Mouse (Mus musculus): Measurements from ENCODE around the gene Scn8a. TPM values are rescaled to one million over a fixed set of nuclear protein-coding genes. Genes with fewer than 3 reads are reported as not detected.

Gene Scn8a
- polyA plus RNA-seq, 1 experiment from 2014 or later: 2.1 TPM

DNA sequence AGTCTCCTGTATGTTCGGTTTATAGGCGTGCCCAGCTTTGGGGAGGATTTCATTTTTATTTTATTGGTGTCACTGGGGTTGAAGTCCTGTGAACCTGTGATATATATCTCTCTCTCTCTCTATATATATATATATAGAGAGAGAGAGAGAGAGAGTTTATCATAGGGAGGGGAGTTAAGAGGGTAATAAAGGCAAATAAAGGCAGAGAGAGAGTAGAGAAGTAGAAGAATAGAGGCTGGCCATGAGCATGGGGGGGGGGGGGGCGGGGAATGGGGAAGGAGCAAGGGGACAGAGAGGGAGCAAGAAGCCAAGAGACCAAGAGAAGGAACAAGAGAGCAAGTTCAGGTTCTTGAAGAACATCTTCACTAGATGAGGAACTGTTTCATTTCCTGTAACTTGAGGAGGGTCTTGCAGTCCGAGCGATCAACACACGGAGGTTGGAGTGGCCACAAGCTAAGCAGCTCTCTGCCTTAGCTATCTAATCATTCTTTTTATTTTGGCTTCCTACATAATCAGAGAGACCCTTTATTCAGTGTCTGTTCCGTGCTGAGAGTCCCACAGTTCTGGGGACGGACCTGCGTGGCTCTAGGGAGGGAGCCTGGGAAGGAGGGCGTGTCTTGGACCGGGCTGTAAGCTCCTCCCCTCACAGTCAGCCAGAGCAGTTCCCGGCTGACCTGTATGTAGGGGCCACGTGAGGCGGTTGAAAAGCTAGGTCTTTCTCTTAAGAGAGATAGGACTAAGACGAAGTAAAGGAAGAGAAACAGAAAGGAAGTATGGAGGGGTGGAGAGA, 136.8 kb downstream of the Scn8a start:
- ATAC-seq: peak; percentile 97
- no peaks in the 10 kb centered on the region for H3K9me3 ChIP-seq
- peak overlapping the region; percentile 41 for H3K4me3 ChIP-seq (replicated peaks)
- WGBS: 10% methylated on average over 14 of the region's 15 CpGs
- peaks cover 10% of the 10 kb centered on the region for H3K4me1 ChIP-seq (replicated peaks)
- peak overlapping the region; percentile 18; the same call in 1 of the 2 replicates for H3K9ac ChIP-seq
- peak overlapping the region; percentile 65 for H3K4me2 ChIP-seq (replicated peaks)
- no peaks in the 10 kb centered on the region for H3K36me3 ChIP-seq
- H3K27me3 ChIP-seq (replicated peaks): no peaks in the 10 kb centered on the region
- H3K27ac ChIP-seq: no peak overlapping the region

DNA sequence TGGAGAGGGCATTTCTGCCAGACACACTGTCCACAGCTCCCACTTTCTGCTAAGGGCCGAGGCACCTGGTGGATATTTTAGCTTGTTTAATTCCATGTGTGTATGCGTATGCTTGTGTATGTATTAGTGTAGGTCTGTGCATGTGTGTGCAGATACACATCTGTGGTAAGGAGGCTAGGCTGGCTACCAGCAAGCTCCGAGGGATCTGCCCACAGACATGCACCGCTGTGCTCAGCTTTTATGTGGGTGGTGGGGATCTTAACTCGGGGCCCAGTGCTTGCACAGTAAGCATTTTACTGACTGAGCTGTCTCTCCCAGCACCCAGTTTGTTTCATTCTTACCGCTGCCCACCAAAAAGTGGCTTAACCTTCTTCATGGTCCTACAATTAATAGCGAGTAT, 137.6 kb downstream of the Scn8a start:
- H3K9ac ChIP-seq: no peak overlapping the region
- no peak overlapping the region for H3K27ac ChIP-seq
- peak overlapping the region; percentile 65 for H3K4me2 ChIP-seq (replicated peaks)
- no peaks in the 10 kb centered on the region for H3K9me3 ChIP-seq
- peaks cover 10% of the 10 kb centered on the region for H3K4me1 ChIP-seq (replicated peaks)
- H3K36me3 ChIP-seq: no peaks in the 10 kb centered on the region
- ATAC-seq: no peak
- WGBS: 71% methylated on average over 7 of the region's 7 CpGs
- no peaks in the 10 kb centered on the region for H3K27me3 ChIP-seq (replicated peaks)
- no peak overlapping the region for H3K4me3 ChIP-seq (replicated peaks)

DNA sequence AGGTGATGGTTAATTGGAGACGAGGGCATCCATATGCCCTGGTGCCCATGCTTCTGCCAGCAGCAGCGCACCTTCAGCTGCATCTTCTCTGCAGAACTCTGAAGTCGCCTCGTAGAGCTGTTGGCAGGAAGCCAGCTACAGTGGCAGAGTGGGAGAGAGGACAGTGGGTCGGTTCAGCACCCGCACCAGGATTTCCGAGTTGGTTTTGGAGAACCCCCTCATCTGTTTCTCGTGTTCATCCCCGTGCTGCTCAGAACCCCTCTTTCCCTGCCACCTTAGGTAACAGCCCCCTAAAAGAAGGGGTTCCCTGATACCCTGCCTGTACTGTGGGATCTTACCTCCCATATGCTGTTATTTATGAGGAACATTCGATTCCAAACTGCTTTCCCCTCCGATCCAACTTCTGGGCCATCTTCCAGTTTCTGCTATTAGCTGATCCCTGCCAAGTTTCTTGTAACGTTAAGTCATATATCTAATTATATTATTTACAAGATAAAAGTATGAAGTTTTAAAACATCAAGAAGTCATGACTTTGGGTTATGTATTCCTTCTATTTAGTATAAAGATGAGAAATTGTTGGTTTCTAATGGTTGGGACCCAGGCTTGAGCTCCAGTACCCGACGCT, 138.8 kb downstream of the Scn8a start:
- H3K4me2 ChIP-seq (replicated peaks): no peak overlapping the region

DNA sequence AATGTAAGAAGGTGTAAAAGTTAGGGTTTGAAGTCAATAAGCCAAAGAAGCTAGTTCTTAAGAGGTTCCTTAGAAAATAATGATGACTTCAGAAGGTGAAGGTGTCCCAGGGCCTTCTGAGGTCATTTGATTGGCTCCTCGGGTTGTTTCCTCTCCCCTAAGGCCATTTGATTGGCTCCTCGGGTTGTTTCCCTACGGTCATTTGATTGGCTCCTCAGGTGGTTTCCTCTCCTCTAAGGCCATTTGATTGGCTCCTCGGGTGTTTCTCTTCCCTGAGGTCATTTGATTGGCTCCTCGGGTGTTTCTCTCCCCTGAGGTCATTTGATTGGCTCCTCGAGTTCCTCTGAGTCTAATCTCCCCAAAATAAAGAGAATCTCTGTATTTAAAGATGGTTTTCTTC, 141.7 kb downstream of the Scn8a start:
- H3K4me3 ChIP-seq (replicated peaks): no peak overlapping the region
- H3K27ac ChIP-seq: no peak overlapping the region
- no peak overlapping the region for H3K9ac ChIP-seq
- no peak for ATAC-seq
- H3K9me3 ChIP-seq: no peaks in the 10 kb centered on the region
- no peaks in the 10 kb centered on the region for H3K36me3 ChIP-seq
- H3K27me3 ChIP-seq (replicated peaks): no peaks in the 10 kb centered on the region
- H3K4me1 ChIP-seq (replicated peaks): peaks cover 10% of the 10 kb centered on the region
- WGBS: 88% methylated on average over 6 of the region's 6 CpGs
- no peak overlapping the region for H3K4me2 ChIP-seq (replicated peaks)

More for the DNA sequence above, 138.8 kb downstream of the Scn8a start:
- ATAC-seq: no peak
- Histone ChIP-seq H3K4me1 (replicated peaks) (peaks cover 10% of the 10 kb centered on the region), H3K9ac (no peak overlapping the region), H3K36me3 (no peaks in the 10 kb centered on the region), H3K27me3 (replicated peaks) (no peaks in the 10 kb centered on the region), H3K27ac (no peak overlapping the region), H3K9me3 (no peaks in the 10 kb centered on the region), H3K4me3 (replicated peaks) (no peak overlapping the region)
- 60% methylated on average over 14 of the region's 14 CpGs for WGBS

DNA sequence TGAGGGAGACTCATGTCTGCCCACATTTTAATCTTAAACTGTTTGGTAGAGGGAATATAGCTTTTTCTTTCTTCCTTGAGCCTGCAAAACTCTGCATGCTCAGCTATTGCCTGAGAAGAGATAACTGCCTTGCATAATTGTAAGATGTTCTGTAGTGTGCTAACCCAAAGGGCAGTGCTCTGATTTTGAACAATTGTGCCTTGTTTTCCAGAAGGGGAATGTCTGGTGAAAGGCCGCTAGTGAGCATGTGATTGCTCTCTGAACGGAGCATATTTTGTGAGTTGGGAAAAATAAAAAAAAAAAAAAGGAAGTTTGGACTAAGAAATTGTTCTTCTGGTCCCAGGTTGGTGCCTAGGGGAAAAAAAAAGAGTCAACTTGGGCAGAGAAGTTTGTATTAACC, 159.3 kb downstream of the Scn8a start:
- Histone ChIP-seq H3K36me3 (no peaks in the 10 kb centered on the region), H3K9ac (no peak overlapping the region), H3K27me3 (replicated peaks) (0 out of 2 replicates have a peak, but pooled peaks cover 5% of the 10 kb centered on the region), H3K27ac (no peak overlapping the region), H3K4me2 (replicated peaks) (no peak overlapping the region), H3K4me1 (replicated peaks) (no peaks in the 10 kb centered on the region), H3K9me3 (no peaks in the 10 kb centered on the region), H3K4me3 (replicated peaks) (no peak overlapping the region)
- no peak for ATAC-seq
- 55% methylated on average over 2 of the region's 2 CpGs for WGBS

DNA sequence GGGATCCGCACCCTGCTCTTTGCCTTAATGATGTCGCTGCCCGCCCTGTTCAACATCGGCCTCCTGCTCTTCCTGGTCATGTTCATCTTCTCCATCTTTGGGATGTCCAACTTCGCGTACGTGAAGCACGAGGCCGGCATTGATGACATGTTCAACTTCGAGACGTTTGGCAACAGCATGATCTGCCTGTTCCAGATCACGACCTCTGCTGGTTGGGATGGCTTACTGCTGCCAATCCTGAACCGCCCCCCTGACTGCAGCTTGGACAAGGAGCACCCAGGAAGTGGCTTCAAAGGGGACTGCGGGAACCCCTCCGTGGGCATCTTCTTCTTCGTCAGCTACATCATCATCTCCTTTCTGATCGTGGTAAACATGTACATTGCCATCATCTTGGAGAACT, 170.0 kb downstream of the Scn8a start:
- no peak for ATAC-seq
- 54% methylated on average over 17 of the region's 17 CpGs for WGBS
- Histone ChIP-seq H3K9ac (no peak overlapping the region), H3K9me3 (no peaks in the 10 kb centered on the region), H3K27me3 (replicated peaks) (peaks cover 38% of the 10 kb centered on the region), H3K27ac (no peak overlapping the region), H3K4me2 (replicated peaks) (0 out of 2 replicates have a peak overlapping the region, but pooled peaks have one; percentile 25), H3K4me3 (replicated peaks) (no peak overlapping the region), H3K36me3 (no peaks in the 10 kb centered on the region), H3K4me1 (replicated peaks) (no peaks in the 10 kb centered on the region)

DNA sequence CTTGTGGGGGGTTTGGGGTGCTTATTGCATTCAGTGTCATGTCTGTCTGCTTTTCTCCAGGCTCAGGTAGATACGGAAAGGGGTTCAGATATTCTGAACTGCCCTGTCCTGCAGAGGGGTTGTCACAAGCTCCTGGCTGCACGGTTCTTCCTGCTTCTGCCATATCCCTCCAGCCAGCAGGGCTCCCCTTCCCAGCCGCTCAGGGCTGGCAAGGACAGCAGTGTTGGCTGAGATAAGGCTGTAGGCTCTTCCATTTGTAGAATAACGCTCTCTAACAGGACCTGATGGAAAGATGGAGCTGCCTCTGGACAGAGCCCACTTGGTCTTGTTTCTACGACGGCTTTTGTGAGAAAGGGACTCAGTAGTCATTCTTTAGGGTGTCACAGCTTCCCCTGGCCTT, 172.3 kb downstream of the Scn8a start:
- H3K36me3 ChIP-seq: no peaks in the 10 kb centered on the region
- 64% methylated on average over 6 of the region's 6 CpGs for WGBS
- H3K4me2 ChIP-seq (replicated peaks): no peak overlapping the region
- H3K4me3 ChIP-seq (replicated peaks): no peak overlapping the region
- no peak overlapping the region for H3K27ac ChIP-seq
- no peaks in the 10 kb centered on the region for H3K9me3 ChIP-seq
- no peak overlapping the region for H3K9ac ChIP-seq
- peaks cover 61% of the 10 kb centered on the region for H3K27me3 ChIP-seq (replicated peaks)
- peaks cover 12% of the 10 kb centered on the region for H3K4me1 ChIP-seq (replicated peaks)
- ATAC-seq: no peak

DNA sequence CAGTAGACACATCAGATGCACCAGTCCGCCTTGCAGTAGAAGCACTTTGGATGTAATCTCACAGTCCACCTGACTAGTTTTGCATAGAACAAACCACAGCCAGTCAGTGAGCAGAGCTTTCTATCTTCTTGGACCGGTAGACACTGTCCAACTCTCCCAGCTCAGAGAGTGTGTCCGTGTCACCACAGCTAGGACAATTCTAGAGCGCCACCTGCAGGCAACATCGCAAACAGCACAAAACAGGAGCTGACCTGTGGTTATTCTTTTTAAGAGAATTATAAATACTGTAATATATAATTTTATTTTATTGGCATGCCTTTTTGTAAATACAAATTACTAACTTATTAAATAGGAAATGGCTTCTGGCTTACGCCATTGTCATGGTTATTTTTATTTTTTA, 173.0 kb downstream of the Scn8a start:
- Histone ChIP-seq H3K36me3 (no peaks in the 10 kb centered on the region), H3K4me2 (replicated peaks) (no peak overlapping the region), H3K27me3 (replicated peaks) (peaks cover 68% of the 10 kb centered on the region), H3K27ac (no peak overlapping the region), H3K4me3 (replicated peaks) (no peak overlapping the region), H3K4me1 (replicated peaks) (peaks cover 19% of the 10 kb centered on the region), H3K9ac (no peak overlapping the region), H3K9me3 (no peaks in the 10 kb centered on the region)
- WGBS: 25% methylated on average over 6 of the region's 6 CpGs
- ATAC-seq: no peak

DNA sequence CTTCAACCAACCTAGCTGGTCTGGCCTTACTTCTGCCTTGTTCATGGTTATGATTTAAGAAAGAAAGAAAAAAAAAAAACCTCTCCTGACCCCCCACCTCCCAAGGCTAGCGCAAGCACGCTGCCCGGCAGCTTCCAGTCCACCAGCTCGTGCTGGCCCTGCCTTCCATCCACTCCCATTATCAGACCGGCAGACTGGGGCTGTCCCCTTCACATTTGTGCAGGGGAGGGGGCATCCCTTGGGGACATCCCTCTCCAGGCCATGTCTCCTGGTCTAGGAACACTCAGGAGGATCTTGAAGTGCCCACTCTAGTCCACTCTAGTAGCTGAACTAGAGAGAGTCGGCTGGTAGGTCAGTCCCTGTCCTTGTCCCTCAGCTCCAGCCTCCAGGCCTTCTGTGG, 174.9 kb downstream of the Scn8a start:
- Histone ChIP-seq H3K36me3 (no peaks in the 10 kb centered on the region), H3K9me3 (no peaks in the 10 kb centered on the region), H3K27ac (no peak overlapping the region), H3K4me3 (replicated peaks) (no peak overlapping the region), H3K27me3 (replicated peaks) (peaks cover 66% of the 10 kb centered on the region), H3K9ac (no peak overlapping the region), H3K4me2 (replicated peaks) (no peak overlapping the region), H3K4me1 (replicated peaks) (peaks cover 21% of the 10 kb centered on the region)
- no peak for ATAC-seq
- 45% methylated on average over 6 of the region's 6 CpGs for WGBS

DNA sequence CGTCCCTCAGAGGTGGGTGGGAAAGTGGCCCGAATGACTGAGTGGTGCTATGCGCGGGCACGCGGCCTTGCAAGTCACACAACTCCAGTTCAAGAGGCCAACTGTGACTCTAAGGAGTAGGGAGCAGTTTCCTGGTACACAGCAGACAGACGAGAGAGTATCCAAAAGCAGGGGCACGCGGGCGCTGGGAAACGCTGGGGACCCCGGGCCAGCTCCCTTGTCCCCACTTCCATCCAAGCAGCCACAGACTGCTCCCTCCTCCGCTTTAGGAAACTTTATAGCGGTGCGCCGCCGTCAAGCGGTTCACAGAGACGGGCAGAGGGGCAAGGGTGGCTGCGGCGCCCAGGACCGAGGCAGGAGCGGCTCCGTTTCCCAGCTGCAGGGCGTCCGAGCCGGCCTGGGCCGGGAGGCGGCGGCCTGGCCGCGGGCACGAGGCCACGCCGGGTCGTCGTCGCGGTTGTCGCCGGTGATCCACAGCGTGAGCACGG, 176.4 kb downstream of the Scn8a start:
- Histone ChIP-seq H3K27ac (no peak overlapping the region), H3K9me3 (no peaks in the 10 kb centered on the region), H3K4me3 (replicated peaks) (peak overlapping the region; percentile 55), H3K9ac (peak overlapping the region; percentile 52), H3K36me3 (no peaks in the 10 kb centered on the region), H3K4me2 (replicated peaks) (peak overlapping the region; percentile 100), H3K27me3 (replicated peaks) (peaks cover 64% of the 10 kb centered on the region), H3K4me1 (replicated peaks) (peaks cover 21% of the 10 kb centered on the region)
- 2% methylated on average over 43 of the region's 43 CpGs for WGBS
- peak; percentile 44 for ATAC-seq

DNA sequence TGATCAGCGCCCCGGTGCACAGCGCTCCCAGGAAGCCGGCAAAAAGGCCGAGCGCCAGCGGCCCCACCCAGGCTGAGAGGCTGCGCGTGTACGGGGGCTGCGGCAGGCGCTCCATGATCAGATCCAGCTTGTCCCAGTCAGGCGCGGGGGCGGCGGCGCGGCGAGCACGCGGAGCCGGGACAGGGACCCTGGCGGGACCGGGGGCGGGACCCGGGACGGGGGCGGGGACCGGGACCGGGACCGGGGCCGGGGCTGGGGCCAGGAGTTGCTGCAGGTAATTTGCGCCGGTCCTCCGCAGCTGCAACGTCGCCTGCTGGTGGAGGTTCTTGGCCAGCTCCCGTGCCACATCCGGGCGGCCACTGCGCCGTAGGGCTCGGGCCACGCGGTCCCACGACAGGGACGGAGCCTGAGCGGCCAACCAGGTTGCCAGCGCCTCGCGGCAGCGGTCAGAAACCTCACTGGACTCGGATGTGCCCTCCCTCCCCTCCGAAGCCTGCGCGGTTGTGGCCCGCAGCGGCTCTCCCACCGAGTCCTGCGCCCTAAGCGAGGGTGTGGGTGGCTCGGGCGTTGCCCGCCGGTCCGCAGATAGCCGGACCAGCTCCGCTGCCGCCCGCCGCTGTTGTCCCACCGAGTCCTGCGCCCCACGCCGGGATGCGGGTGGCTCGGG, 177.0 kb downstream of the Scn8a start:
- peak; percentile 67 for ATAC-seq
- Histone ChIP-seq H3K27me3 (replicated peaks) (peaks cover 64% of the 10 kb centered on the region), H3K9ac (peak overlapping the region; percentile 52), H3K4me1 (replicated peaks) (peaks cover 21% of the 10 kb centered on the region), H3K4me2 (replicated peaks) (peak overlapping the region; percentile 100), H3K27ac (no peak overlapping the region), H3K9me3 (no peaks in the 10 kb centered on the region), H3K36me3 (no peaks in the 10 kb centered on the region), H3K4me3 (replicated peaks) (peak overlapping the region; percentile 55)
- WGBS: under 1% methylated on average over 69 of the region's 77 CpGs

DNA sequence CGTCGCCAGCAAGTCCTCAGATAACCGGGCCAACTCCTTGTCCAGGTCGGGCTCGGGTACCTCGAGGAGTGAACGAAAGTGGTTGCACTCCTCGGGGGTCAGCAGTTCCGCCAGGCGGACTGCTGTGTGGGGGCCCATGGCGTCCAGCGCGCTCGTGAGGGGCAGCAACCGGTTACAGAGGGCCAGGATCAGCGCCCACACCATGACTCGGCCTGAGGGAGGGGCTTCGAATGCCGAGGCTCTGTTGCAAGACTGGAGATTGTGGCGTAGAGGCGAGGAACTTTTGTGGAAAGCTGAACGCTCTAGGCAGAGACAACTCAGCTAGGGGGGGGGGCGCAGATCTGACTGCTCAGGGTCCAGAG, 177.5 kb downstream of the Scn8a start, which contains the start of gene Gm47841:
Gene Gm47841 (minus strand): TSS at position 204 of the 362 bp plus-strand sequence.
- Histone ChIP-seq H3K4me3 (replicated peaks) (peak within 1 kb of the TSS; percentile 55), H3K27me3 (replicated peaks) (peaks cover 60% of the 10 kb centered on the region), H3K36me3 (no peaks in the 10 kb centered on the region), H3K9ac (peak within 1 kb of the TSS; percentile 52), H3K27ac (no peak within 1 kb of the TSS), H3K4me1 (replicated peaks) (peaks cover 21% of the 10 kb centered on the region), H3K9me3 (no peaks in the 10 kb centered on the region), H3K4me2 (replicated peaks) (peak within 1 kb of the TSS; percentile 100)
- ATAC-seq: peak; percentile 26; the same call in 1 of the 2 replicates
- 5% methylated on average over 23 of the region's 23 CpGs for WGBS
